Mouse (Mus musculus) c-Kit-positive CD71-positive TER-119-positive erythroid progenitor cells, embryonic 14.5 days (primary cell): ENCODE data around the gene Socs7.
A peak's percentile ranks its signal among the peaks of the same experiment; 100 is the strongest.

ENCODE experiments used
- DNase-seq: peaks from one replicate; pipeline ENCODE4 v3.0.0-alpha.2; 2013; ENCODE audit warnings: low spot score

The Socs7 gene

GRCm38 (mm10) chr11:97387811-97388210 lies 25.5 kb downstream of the Socs7 start:
- DNase-seq, result no peak

GRCm38 (mm10) chr11:97389127-97389526 lies 26.8 kb downstream of the Socs7 start:
- DNase-seq, result no peak

- no peak for DNase-seq
Observed at GRCm38 (mm10) chr11:97393658-97394057, 31.3 kb downstream of the Socs7 start.

GRCm38 (mm10) chr11:97394146-97394545 lies 31.8 kb downstream of the Socs7 start:
- no peak for DNase-seq

- no peak for DNase-seq
Observed at GRCm38 (mm10) chr11:97398506-97398905, 36.2 kb downstream of the Socs7 start.

- DNase-seq, result peak; percentile 72
Observed at GRCm38 (mm10) chr11:97399958-97400710, 37.8 kb downstream of the Socs7 start.

GRCm38 (mm10) chr11:97401082-97401481 lies 38.7 kb downstream of the Socs7 start:
- DNase-seq, result no peak

GRCm38 (mm10) chr11:97401686-97402435 lies 39.5 kb downstream of the Socs7 start:
- no peak for DNase-seq

GRCm38 (mm10) chr11:97402746-97403145 lies 40.4 kb downstream of the Socs7 start:
- no peak for DNase-seq

- no peak for DNase-seq
Observed at GRCm38 (mm10) chr11:97403614-97404183, 41.3 kb downstream of the Socs7 start.

GRCm38 (mm10) chr11:97404184-97404760 lies 41.9 kb downstream of the Socs7 start:
- no peak for DNase-seq

GRCm38 (mm10) chr11:97404761-97405190 lies 42.4 kb downstream of the Socs7 start:
- no peak for DNase-seq

- no peak for DNase-seq
Observed at GRCm38 (mm10) chr11:97406094-97406951, 44.0 kb downstream of the Socs7 start.

- DNase-seq, result no peak
Observed at GRCm38 (mm10) chr11:97407456-97407855, 45.1 kb downstream of the Socs7 start.

GRCm38 (mm10) chr11:97408171-97408570 lies 45.8 kb downstream of the Socs7 start:
- peak; percentile 86 for DNase-seq

- no peak for DNase-seq
Observed at GRCm38 (mm10) chr11:97410958-97411357, 48.6 kb downstream of the Socs7 start.

- no peak for DNase-seq
Observed at GRCm38 (mm10) chr11:97412117-97412516, 49.8 kb downstream of the Socs7 start.

GRCm38 (mm10) chr11:97412808-97413347 lies 50.5 kb downstream of the Socs7 start:
- DNase-seq, result no peak

- DNase-seq, result peak; percentile 73
Observed at GRCm38 (mm10) chr11:97415330-97415711, 53.0 kb downstream of the Socs7 start, which contains the start of gene Arhgap23. TSS of gene Arhgap23 (plus strand) at chr11:97415533.

- DNase-seq, result no peak
Observed at GRCm38 (mm10) chr11:97415712-97416636, 53.6 kb downstream of the Socs7 start.
